Mouse (Mus musculus): ENCODE measurements around the gene Ccar1.
A peak's percentile ranks its signal among the peaks of the same experiment; 100 is the strongest.
"Not testable (repeated sequence)": the region's sequence is repeated elsewhere in the genome, so short reads cannot be mapped to it uniquely, and the experiment has no call there.

Gene Ccar1

GRCm38 (mm10) chr10:62792177-62793090, at the start of gene Ccar1:
TSS of gene Ccar1 (minus strand) at chr10:62792286.
- peak; percentile 99 for DNase-seq

DNA sequence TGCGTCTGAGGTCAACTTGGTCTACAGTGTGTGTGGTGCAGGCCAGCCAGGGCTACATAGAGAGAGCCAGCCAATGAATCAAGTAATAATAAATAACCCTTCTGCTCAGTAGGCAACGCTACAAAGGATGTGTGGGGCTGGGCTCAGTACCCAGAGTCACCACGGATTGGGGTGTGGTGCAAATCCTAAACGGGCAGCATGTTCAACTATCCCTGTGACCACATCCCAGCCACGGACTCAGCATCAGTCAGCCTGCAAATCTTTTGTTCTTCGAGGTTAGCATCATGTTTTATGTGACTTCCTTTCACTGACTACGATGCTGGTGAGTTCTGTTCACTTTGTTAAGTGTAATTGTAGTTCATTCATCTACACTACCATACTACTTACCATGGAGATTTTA, 48.6 kb upstream of the Ccar1 start:
- no peak for DNase-seq

DNA sequence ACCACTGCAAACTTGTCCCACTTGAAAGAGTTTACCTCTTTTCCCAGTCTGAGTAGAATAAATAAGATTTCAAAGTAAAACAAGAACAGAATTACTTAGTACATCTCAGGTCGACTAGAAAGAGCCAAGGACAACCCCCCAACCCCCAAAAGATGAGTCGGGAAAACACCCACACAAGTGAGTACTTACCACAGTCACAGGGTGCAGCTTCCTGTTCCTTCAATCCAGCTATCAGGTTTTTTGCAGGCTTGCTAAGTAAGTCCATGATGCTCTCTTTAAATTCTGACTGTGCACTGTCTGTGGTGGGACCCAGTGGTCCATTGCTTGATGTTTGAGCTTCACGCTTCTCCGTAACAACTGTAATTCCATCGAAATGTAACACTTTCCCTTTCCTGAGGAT, 45.9 kb upstream of the Ccar1 start:
- DNase-seq, result no peak

DNA sequence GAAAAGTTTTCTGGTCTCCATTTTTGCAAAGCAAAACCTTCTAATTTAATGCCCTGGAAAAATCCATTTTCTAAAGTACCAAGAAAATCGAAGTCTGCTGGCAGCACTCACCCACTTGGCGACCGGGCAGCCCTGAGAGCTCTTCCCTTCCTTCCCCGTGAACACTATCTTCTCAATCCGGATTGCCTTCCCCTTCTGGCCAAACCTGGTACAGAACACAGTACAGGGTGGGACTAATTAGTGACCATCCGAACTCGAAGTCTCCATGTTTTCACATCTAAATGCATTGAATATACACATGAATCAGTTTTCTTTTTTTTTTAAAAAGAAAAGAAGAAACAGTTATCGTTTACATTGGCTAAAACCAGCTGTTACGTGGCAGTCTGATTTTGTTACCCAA, 40.7 kb upstream of the Ccar1 start:
- DNase-seq, result no peak

DNA sequence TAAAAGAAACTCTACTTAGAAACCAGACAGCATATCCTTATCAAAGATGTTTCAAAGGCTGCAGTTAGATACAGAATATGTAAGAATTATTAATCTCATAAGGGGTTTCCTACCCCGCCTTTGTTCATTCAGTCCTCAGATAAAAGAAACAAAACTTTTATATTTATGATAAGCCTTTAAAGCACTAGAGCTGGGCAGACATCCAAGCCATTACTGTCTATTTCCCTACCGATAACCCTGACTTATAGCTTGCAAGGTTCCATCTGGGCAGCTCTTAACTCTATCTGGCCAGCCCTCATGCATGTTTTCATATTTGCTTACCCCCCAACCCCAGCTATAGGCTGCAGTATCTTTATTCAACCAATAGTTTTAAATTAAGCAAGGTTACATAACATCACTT, 39.5 kb upstream of the Ccar1 start:
- no peak for DNase-seq

DNA sequence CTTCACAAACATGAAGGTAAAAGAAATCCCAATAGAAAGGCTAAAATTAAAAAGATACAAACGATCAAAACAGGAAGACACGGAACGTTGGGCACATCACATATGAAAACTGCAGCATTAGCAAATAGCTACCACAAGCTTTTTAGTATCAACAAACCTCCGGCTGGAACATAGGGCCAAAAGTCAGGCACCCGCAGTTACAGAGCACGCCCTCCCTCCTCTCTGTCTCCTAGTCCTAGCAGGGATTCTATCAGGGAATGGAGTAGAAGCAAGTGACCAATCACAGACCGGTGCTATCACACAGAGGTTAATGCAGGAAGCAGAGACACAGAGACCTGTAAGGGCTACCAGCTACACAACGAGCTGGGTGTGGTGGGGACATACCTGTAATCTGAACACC, 32.4 kb upstream of the Ccar1 start:
- no peak for DNase-seq

DNA sequence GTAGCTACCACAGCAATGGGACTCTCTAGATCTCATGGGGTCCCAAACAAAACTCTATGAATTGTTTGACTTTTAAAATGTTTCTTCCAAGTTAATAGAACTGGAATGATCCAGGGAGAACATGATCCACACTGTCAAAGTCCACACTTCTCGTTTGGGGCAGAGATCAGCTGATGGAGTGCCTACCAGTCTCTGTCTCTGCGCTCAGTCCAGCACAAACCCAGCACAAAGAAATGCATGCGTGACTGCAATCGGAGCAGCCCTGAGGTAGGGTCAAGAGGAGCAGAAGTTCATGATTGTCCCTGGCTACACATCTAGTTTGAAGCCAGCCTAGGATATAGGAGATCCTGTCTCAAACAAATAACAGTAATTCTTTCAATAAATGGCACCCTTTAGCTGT, 31.3 kb upstream of the Ccar1 start:
- no peak for DNase-seq

- DNase-seq, result no peak
These were observed 17.9 kb upstream of the Ccar1 start for GRCm38 (mm10) chr10:62810010-62810409.

GRCm38 (mm10) chr10:62808766-62809165, 16.7 kb upstream of the Ccar1 start:
- DNase-seq, result no peak

GRCm38 (mm10) chr10:62808316-62808715, 16.2 kb upstream of the Ccar1 start:
- DNase-seq, result no peak

GRCm38 (mm10) chr10:62804106-62804505, 12.0 kb upstream of the Ccar1 start:
- no peak for DNase-seq

GRCm38 (mm10) chr10:62803296-62803695, 11.2 kb upstream of the Ccar1 start:
- no peak for DNase-seq

GRCm38 (mm10) chr10:62794221-62794620, 2.1 kb upstream of the Ccar1 start:
- DNase-seq, result no peak

DNA sequence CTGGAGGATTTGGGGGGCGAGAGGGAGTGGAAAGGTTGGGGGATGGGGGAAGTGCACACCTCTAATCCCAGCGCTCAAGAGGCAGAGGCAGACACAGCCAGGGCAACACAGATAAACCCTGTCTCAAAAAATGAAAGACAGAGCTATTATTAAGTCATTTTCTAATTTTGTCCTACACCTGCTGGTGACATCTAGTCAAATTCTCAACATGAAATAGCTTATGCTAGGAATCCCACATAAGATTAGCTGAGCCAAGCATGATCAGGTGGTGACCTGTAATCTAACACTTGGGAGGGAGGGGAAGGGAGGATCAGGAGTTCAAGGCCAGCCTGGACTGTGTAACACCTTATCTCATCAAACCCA, 986 bp upstream of the Ccar1 start:
- no peak for DNase-seq

GRCm38 (mm10) chr10:62791251-62792176, 572 bp downstream of the Ccar1 start:
- no peak for DNase-seq

DNA sequence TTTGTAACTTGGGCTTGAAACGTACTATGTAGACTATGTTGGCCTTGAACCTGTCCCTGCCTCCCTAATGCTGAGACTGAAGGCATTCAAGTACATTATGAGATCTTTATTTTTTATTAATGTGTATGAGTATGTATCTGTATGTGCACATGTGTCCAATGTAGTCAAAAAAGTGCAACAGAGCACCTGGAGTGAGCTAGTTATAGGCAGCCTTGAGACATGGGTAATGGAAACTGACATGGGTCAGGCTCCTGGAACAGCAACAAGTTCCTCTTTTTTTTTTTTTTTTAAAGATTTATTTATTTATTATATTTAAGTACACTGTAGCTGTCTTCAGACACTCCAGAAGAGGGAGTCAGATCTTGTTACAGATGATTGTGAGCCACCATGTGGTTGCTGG, 10.3 kb downstream of the Ccar1 start:
- not testable (repeated sequence) for DNase-seq

- DNase-seq, result no peak
These were observed 41.3 kb downstream of the Ccar1 start for GRCm38 (mm10) chr10:62750781-62751180.

DNA sequence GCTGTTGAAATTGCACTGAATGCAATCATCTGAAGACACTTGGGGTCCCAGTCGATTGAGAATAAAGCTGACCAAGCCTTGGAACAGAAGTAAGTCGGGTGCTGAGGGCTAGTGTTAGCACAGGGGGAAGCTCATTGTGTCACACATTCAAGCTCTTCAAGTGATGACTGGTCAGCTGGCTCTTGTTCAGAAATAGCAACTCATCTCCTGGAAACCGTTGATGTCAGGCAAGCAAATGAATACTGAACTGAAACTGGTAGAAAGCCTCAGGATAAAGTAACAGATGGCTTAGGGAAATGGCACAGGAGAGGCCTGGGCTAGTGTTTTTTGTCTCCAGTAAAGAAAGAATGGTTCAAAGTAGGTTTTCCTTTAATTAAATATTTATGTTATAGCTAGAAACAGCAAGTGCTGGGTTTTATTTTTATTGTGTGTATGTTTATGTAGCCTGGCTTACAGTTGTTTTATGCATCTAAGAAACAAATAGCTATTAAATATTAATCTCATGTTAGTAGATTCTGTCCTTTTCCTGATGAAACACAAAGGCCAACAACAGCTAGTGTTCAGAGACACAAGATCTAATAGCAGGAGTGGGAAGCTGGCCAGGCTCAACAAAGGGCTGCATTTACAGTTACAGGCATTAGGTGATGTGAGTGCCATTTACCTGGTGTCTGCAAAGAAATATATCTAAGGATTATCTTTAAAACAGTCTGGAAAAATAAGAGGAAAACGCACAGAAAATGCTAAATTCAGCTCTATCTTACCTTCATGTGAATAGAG, 51.9 kb downstream of the Ccar1 start:
- DNase-seq, result no peak

DNA sequence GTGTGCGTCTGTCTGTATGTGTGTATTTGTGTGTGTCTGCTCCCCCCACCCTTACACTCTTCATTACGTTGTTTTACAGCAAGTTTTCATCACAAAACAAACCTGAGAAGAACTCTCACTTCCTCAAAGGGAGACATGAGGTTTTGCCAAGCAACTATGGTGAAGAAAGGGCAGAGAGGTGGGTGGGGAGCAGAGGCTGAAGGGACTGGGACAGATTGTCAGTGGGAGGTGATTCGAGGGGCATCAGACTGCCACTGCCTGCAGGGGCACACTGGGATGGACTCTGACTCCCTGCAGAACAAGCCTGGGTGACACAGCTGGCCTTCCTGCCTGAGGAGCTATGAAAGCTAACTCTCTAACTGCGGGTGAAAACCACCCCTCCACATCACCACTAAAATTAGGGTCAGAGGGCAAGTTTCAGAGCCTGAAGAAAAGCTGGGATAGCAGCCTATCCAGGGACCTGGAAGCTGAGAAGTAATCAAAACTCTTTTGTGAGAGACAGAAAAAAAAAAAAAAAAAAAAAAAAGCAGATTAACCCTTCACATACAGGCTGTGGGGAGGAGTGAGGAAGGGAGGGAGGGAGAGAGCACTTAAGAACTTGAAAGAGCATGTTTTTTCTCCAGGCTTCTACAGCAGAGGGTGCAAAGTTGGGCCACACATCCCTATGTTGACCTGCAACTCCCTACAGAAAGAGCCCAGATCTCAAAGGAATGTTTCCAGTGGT, 55.0 kb downstream of the Ccar1 start:
- no peak for DNase-seq

DNA sequence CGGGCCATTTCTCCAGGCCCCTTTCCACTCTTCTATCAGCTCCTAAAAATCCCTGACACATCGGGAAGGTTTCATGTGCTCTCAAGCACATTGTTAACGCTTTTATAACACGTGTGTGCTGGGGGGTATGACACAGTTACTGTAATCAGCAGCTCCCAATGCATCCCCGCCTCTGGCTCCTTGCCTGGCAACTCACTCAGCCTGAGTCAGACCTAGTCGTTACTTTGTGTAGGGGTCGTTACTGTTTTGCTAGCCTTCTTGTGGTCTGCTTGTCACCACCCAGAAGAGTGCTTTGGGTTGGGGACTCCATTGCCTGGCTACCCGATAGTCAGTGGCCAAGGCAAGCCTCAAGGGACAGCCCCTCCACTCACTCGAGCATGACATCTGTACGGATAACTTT, 61.3 kb downstream of the Ccar1 start:
- DNase-seq, result no peak

- peak; percentile 61 for DNase-seq
These were observed 66.1 kb downstream of the Ccar1 start, which contains the start of gene Stox1 for GRCm38 (mm10) chr10:62725771-62726687. TSS of gene Stox1 (minus strand) at chr10:62726128.
